Mouse (Mus musculus) embryonic facial prominence, embryonic 15.5 days (tissue): Measurements from ENCODE around the gene Orc3. TPM values are rescaled to one million over a fixed set of nuclear protein-coding genes. Genes with fewer than 3 reads are reported as not detected.
"Not testable (repeated sequence)": the region's sequence is repeated elsewhere in the genome, so short reads cannot be mapped to it uniquely, and the experiment has no call there.

Experiments used
- ATAC-seq: fragments of 200-750 bp; cut with Nextera tagmentation; 2 replicates; pipeline ENCODE4 v1.8.0; 2017; ENCODE audit warnings: low read depth, moderate TSS enrichment; ENCODE audit not compliant: insufficient number of reproducible peaks, low FRiP score, low TSS enrichment
- H3K27ac ChIP-seq: fragments of 300-500 bp; sonication (generic); replicated peaks from 2 replicates; pipeline ENCODE4 v1.5.1; 2015; ENCODE audit warnings: mild to moderate bottlenecking, inconsistent platforms
- H3K27me3 ChIP-seq: fragments of 300-500 bp; sonication (generic); 2 replicates; pipeline ENCODE4 v1.6.1; 2015; ENCODE audit warnings: inconsistent platforms
- H3K36me3 ChIP-seq: fragments of 300-500 bp; sonication (generic); 2 replicates; pipeline ENCODE4 v1.6.1; 2015; ENCODE audit warnings: mild to moderate bottlenecking, inconsistent platforms
- H3K4me1 ChIP-seq: fragments of 300-500 bp; sonication (generic); 2 replicates; pipeline ENCODE4 v1.6.1; 2015; ENCODE audit warnings: inconsistent platforms
- H3K4me2 ChIP-seq: fragments of 300-500 bp; sonication (generic); replicated peaks from 2 replicates; pipeline ENCODE4 v1.6.1; 2015; ENCODE audit warnings: mild to moderate bottlenecking, inconsistent platforms
- H3K4me3 ChIP-seq: fragments of 300-500 bp; sonication (generic); replicated peaks from 2 replicates; pipeline ENCODE4 v1.5.1; 2015; ENCODE audit warnings: mild to moderate bottlenecking, inconsistent platforms
- H3K9ac ChIP-seq: fragments of 300-500 bp; sonication (generic); 2 replicates; pipeline ENCODE4 v1.6.1; 2015; ENCODE audit warnings: inconsistent platforms
- H3K9me3 ChIP-seq: fragments of 300-500 bp; sonication (generic); replicated peaks from 2 replicates; pipeline ENCODE4 v1.6.1; 2016; ENCODE audit warnings: inconsistent platforms
- WGBS: fragments of 180-500 bp; shearing (Covaris S2); methylation state at CpG from one replicate; pipeline ENCODE4 v1.1.7; 2015; 5-methylcytosine and 5-hydroxymethylcytosine counted together
- polyA plus RNA-seq: library from polyadenylated mRNA; unstranded; fragments of >200 nt; fragmentation: Nextera tagmentation; extraction: Ambion mirVana; gene quantifications from 2 replicates; pipeline ENCODE4 v1.2.1, GENCODE M21; 2015

Orc3 gene
- polyA plus RNA-seq, 1 experiment from 2014 or later = 75.4 TPM

DNA sequence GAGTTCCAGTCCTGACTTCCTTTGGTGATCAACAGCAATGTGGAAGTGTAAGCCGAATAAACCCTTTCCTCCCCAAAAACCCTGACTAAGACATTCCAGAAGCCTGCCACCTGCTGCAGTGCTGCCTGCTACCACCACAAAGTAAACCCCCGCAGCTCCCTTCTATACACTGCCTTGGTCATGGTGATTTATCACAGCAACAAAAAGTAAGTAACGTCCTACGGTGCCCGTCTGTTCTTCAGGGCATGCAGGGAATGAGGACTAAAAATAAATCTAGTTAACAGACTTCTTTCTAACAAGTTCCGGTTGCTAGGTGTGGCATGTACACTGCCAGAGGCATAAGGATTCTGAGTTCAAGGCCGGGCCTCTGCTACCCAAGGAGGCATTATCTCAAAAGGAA is 32.8 kb downstream of the Orc3 start:
- H3K36me3 ChIP-seq = peaks cover 57% of the 10 kb centered on the region
- H3K4me1 ChIP-seq = no peaks in the 10 kb centered on the region
- H3K4me3 ChIP-seq = no peak overlapping the region
- WGBS = 70% methylated on average over 7 of the region's 7 CpGs
- ATAC-seq = no peak
- no peak overlapping the region for H3K27ac ChIP-seq
- no peak overlapping the region for H3K9ac ChIP-seq
- no peaks in the 10 kb centered on the region for H3K9me3 ChIP-seq
- H3K27me3 ChIP-seq = no peaks in the 10 kb centered on the region
- H3K4me2 ChIP-seq = no peak overlapping the region

DNA sequence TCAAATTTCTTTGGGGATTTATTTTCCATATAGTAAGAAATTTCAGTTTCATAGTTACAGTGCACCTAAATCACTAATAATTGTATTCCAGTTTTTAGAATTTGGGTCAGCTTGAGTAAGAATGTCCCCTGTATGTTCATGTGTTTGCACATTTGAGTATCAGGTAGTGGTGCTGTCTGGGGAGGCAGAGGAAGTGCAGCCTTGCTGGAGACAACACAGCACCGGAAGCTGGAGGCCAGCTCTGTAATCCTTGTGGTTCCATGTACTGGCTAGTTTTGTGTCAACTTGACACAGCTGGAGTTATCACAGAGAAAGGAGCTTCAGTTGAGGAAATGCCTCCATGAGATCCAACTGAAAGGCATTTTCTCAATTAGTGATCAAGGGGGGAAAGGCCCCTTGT is 33.3 kb downstream of the Orc3 start:
- ATAC-seq, H3K4me1 ChIP-seq, H3K4me3 ChIP-seq, H3K9ac ChIP-seq, H3K27ac ChIP-seq, H3K9me3 ChIP-seq, H3K4me2 ChIP-seq, H3K27me3 ChIP-seq: not testable (repeated sequence)
- 82% methylated on average over 1 of the region's 1 CpGs for WGBS
- H3K36me3 ChIP-seq = peaks cover 60% of the 10 kb centered on the region

DNA sequence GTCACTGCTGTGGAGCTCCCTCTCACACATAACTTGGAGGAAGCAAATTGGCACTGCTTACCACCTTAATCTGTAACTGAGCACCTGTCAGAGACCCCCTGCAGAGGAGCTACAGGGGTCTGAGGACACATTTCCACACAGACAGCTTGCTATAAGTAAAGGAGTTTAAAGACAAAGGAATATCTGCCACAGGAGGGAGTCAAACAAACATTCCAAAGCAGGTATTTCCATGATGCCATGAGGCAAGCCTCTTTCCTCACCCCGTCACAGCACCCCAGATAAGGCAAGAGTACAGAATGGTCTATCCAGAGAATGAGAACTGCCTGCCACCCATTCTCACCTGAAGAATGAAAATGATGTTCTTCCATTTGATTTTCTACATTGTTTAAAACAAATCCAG is 35.5 kb downstream of the Orc3 start:
- 63% methylated on average over 1 of the region's 1 CpGs for WGBS
- peaks cover 78% of the 10 kb centered on the region for H3K36me3 ChIP-seq
- H3K9me3 ChIP-seq = no peaks in the 10 kb centered on the region
- no peak overlapping the region for H3K4me2 ChIP-seq
- ATAC-seq = no peak
- no peak overlapping the region for H3K27ac ChIP-seq
- H3K27me3 ChIP-seq = no peaks in the 10 kb centered on the region
- H3K4me1 ChIP-seq = no peaks in the 10 kb centered on the region
- no peak overlapping the region for H3K4me3 ChIP-seq
- H3K9ac ChIP-seq = no peak overlapping the region

DNA sequence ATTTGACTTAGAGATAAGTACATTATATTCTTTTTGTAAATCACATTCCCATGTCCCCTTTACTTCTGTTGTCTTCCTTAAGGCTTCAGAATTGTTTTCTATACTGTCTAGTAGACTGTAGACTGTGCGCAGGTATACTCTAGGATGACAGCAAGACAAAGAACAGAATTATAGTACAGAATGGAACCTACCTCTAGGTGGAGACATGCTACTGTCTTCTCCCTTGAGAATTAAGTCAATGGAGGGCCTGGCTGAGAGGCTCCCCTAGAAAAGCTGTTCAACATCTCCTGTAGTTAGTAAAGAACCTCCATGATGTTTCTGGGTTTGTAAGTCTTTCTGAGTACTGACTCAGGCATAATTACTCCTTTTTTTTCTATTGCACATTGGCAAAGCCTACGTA is 37.7 kb downstream of the Orc3 start:
- no peak overlapping the region for H3K4me2 ChIP-seq
- no peaks in the 10 kb centered on the region for H3K27me3 ChIP-seq
- H3K9me3 ChIP-seq = no peaks in the 10 kb centered on the region
- H3K27ac ChIP-seq = no peak overlapping the region
- WGBS = 89% methylated on average over 2 of the region's 2 CpGs
- H3K9ac ChIP-seq = no peak overlapping the region
- peaks cover 79% of the 10 kb centered on the region for H3K36me3 ChIP-seq
- no peaks in the 10 kb centered on the region for H3K4me1 ChIP-seq
- H3K4me3 ChIP-seq = no peak overlapping the region
- ATAC-seq = no peak

GRCm38 (mm10) chr4:34572876-34573275 is 41.9 kb downstream of the Orc3 start:
- no peaks in the 10 kb centered on the region for H3K27me3 ChIP-seq
- ATAC-seq = no peak
- H3K36me3 ChIP-seq = peaks cover 73% of the 10 kb centered on the region
- no peak overlapping the region for H3K27ac ChIP-seq
- whole genome bisulfite sequencing = 49% methylated on average over 2 of the region's 2 CpGs
- no peak overlapping the region for H3K4me2 ChIP-seq
- H3K4me3 ChIP-seq = no peak overlapping the region
- H3K4me1 ChIP-seq = no peaks in the 10 kb centered on the region
- no peaks in the 10 kb centered on the region for H3K9me3 ChIP-seq
- H3K9ac ChIP-seq = no peak overlapping the region

DNA sequence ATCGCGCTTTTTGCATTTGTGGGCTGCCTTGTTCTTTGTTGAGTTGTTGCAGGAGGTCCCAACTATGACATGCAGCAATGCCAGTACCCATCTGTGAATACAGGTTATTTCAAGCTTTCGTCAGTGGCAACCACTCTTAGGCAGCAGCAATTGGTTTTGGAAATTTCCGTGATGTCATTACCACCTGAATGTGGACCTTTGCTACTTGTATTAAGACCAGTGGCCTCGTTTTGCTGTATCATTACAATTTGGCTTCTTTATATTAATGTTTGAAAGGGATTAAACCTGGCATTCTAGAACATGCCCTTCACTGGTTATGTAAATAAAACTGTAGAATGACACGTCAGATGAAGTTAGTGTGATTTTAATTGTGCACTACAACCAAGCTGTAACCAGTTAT is 48.5 kb downstream of the Orc3 start:
- no peak for ATAC-seq
- Histone ChIP-seq H3K36me3 (peaks cover 43% of the 10 kb centered on the region), H3K9ac (no peak overlapping the region), H3K27ac (no peak overlapping the region), H3K9me3 (no peaks in the 10 kb centered on the region), H3K27me3 (no peaks in the 10 kb centered on the region), H3K4me3 (no peak overlapping the region), H3K4me2 (no peak overlapping the region), H3K4me1 (no peaks in the 10 kb centered on the region)
- 86% methylated on average over 6 of the region's 6 CpGs for WGBS

DNA sequence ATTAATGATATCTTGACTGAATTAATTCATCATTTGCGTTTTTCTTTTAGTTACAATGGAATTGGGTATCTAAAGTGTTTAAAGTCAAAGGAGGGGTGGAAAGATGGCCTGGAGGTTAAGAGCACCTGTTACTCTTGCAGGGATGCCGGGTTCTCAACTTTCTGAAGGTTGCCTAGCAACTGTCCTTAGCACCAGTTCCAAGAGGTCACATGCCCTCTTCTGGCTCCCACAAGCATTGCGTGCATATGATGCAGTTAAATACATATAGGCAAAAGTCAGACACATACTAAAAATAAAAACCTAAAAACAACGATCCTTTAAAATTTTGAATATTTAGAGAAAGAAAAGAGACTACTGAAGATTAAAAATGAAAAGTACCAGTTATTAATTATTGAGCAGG is 53.8 kb downstream of the Orc3 start:
- Histone ChIP-seq H3K9ac (no peak overlapping the region), H3K36me3 (peaks cover 7% of the 10 kb centered on the region; the same call in 1 of the 2 replicates), H3K4me1 (no peaks in the 10 kb centered on the region), H3K27ac (no peak overlapping the region), H3K27me3 (no peaks in the 10 kb centered on the region), H3K4me3 (no peak overlapping the region), H3K9me3 (no peaks in the 10 kb centered on the region), H3K4me2 (no peak overlapping the region)
- 52% methylated on average over 4 of the region's 4 CpGs for WGBS
- ATAC-seq = no peak

GRCm38 (mm10) chr4:34556183-34556582 is 58.6 kb downstream of the Orc3 start:
- Histone ChIP-seq H3K4me2 (no peak overlapping the region), H3K4me3 (no peak overlapping the region), H3K36me3 (no peaks in the 10 kb centered on the region), H3K9me3 (no peaks in the 10 kb centered on the region), H3K4me1 (peaks cover 6% of the 10 kb centered on the region; the same call in 1 of the 2 replicates), H3K27ac (no peak overlapping the region), H3K9ac (no peak overlapping the region), H3K27me3 (no peaks in the 10 kb centered on the region)
- no peak for ATAC-seq

GRCm38 (mm10) chr4:34555604-34556003 is 59.1 kb downstream of the Orc3 start:
- no peaks in the 10 kb centered on the region for H3K36me3 ChIP-seq
- 98% methylated on average over 3 of the region's 3 CpGs for WGBS
- no peak for ATAC-seq

GRCm38 (mm10) chr4:34554596-34554995 is 60.1 kb downstream of the Orc3 start:
- WGBS = 51% methylated on average over 1 of the region's 1 CpGs
- Histone ChIP-seq H3K4me3 (no peak overlapping the region), H3K9me3 (no peaks in the 10 kb centered on the region), H3K9ac (no peak overlapping the region), H3K4me2 (no peak overlapping the region), H3K36me3 (no peaks in the 10 kb centered on the region), H3K4me1 (peaks cover 6% of the 10 kb centered on the region; the same call in 1 of the 2 replicates), H3K27me3 (no peaks in the 10 kb centered on the region), H3K27ac (no peak overlapping the region)
- ATAC-seq = no peak

More at GRCm38 (mm10) chr4:34555604-34556003, 59.1 kb downstream of the Orc3 start:
- H3K27ac ChIP-seq = no peak overlapping the region
- no peak overlapping the region for H3K4me2 ChIP-seq
- peaks cover 6% of the 10 kb centered on the region; the same call in 1 of the 2 replicates for H3K4me1 ChIP-seq
- no peaks in the 10 kb centered on the region for H3K27me3 ChIP-seq
- H3K9me3 ChIP-seq = no peaks in the 10 kb centered on the region
- H3K4me3 ChIP-seq = no peak overlapping the region
- no peak overlapping the region for H3K9ac ChIP-seq

DNA sequence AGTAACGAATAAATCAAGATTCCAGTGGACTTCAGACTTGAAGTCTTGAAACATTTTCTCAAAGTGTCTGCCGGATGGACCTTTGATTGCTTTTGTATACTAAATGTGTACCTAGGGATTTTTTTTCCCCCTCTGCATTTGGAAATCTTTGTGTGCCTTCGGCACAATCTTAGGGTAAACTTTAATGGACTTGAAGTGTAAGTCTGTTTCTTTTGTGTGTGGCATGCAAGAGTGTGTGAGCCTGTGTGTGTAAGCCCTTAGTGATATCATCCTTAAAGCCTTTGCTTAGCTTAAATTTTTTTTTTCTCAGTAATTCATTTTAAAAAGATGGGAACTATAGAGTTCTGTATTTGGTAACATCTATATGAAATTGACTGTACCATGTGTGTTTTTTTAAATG is 62.8 kb downstream of the Orc3 start:
- Histone ChIP-seq H3K9ac (peak overlapping the region; percentile 96), H3K27ac (peak overlapping the region; percentile 95; the same call in 1 of the 2 replicates), H3K4me3 (peak overlapping the region; percentile 95), H3K4me1 (peaks cover 6% of the 10 kb centered on the region; the same call in 1 of the 2 replicates), H3K27me3 (no peaks in the 10 kb centered on the region), H3K36me3 (no peaks in the 10 kb centered on the region), H3K9me3 (no peaks in the 10 kb centered on the region), H3K4me2 (peak overlapping the region; percentile 55)
- ATAC-seq = no peak
- WGBS = 7% methylated on average over 3 of the region's 3 CpGs

DNA sequence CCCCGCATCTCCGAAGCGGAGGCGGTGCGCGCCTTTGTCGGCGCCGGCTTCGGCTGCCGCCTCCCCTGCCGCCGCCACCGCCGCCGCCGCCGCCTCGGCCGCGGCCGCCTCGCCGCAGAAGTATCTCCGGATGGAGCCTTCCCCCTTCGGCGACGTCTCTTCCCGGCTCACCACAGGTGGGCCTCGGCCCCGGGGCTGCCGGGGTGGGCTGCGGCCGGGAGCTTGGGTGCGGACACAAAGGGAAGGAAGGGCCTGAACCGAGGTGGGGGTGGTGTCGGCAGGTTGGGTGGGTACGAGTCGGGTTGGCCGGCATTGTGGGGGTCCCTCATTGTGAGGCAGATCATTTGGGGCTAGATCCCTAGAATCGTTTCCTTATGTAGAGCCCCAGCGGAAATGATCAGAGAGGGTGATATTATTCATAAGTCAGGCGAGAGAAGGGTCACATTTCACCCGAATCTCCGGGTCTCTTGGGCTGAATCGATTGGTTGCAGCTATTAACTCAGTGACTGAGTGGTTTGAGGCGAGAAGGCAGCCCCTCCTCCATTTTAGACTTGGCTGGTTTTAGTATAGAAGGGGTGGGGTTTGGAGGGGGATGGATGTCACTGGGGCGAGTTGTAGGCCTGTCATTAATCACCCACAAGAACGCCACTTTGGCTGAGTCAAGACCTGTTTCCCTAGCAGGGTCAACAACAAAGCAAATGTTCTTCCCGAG is 63.5 kb downstream of the Orc3 start:
- under 1% methylated on average over 49 of the region's 50 CpGs for WGBS
- H3K27ac ChIP-seq = peak overlapping the region; percentile 95

More for the DNA sequence above, 63.5 kb downstream of the Orc3 start:
- peak; percentile 66 for ATAC-seq
- Histone ChIP-seq H3K4me1 (peaks cover 6% of the 10 kb centered on the region; the same call in 1 of the 2 replicates), H3K36me3 (no peaks in the 10 kb centered on the region), H3K4me3 (peak overlapping the region; percentile 95), H3K27me3 (no peaks in the 10 kb centered on the region), H3K9me3 (no peaks in the 10 kb centered on the region), H3K9ac (peak overlapping the region; percentile 96), H3K4me2 (peak overlapping the region; percentile 55)
